Mouse (Mus musculus): ENCODE measurements around the gene Selenop. TPM values are rescaled to one million over a fixed set of nuclear protein-coding genes. Genes with fewer than 3 reads are reported as not detected.
"Not testable (repeated sequence)": the region's sequence is repeated elsewhere in the genome, so short reads cannot be mapped to it uniquely, and the experiment has no call there.

The Selenop gene
- polyA plus RNA-seq (2012; rRNA removed): 193 and 199 TPM in 2 replicates

GRCm38 (mm10) chr15:3268247-3268646, at the start of gene Selenop:
TSS of gene Selenop (plus strand) at chr15:3268547.
- TF ChIP-seq POLR2A (IDR thresholded peaks at IDR 0.05; ENCODE audit: control insufficient read depth, extremely low read depth, insufficient read depth, low read length, poor library complexity): no peak
- no peak for DNase-seq
- no peaks in the 10 kb centered on the region for H3K36me3 ChIP-seq (ENCODE audit: control insufficient read depth, insufficient read depth, low read length)
- no peak within 1 kb of the TSS for H3K27ac ChIP-seq (ENCODE audit: control insufficient read depth, insufficient read depth, low read length)
- H3K4me3 ChIP-seq (ENCODE audit: control insufficient read depth, insufficient read depth, low read length): no peak within 1 kb of the TSS
- H3K4me1 ChIP-seq (replicated peaks; ENCODE audit: control insufficient read depth, insufficient read depth, low read length): peaks cover 23% of the 10 kb centered on the region
- WGBS: 96% methylated on average over 6 of the region's 6 CpGs
- no peaks in the 10 kb centered on the region for H3K27me3 ChIP-seq (ENCODE audit: control insufficient read depth, insufficient read depth, low read length)

GRCm38 (mm10) chr15:3218668-3219067, 49.7 kb upstream of the Selenop start:
- not testable (repeated sequence) for H3K36me3 ChIP-seq (ENCODE audit: control insufficient read depth, insufficient read depth, low read length); H3K27ac ChIP-seq (ENCODE audit: control insufficient read depth, insufficient read depth, low read length); H3K27me3 ChIP-seq (ENCODE audit: control insufficient read depth, insufficient read depth, low read length); H3K4me1 ChIP-seq (replicated peaks; ENCODE audit: control insufficient read depth, insufficient read depth, low read length); H3K4me3 ChIP-seq (ENCODE audit: control insufficient read depth, insufficient read depth, low read length); DNase-seq
- WGBS: 63% methylated on average over 4 of the region's 4 CpGs

DNA sequence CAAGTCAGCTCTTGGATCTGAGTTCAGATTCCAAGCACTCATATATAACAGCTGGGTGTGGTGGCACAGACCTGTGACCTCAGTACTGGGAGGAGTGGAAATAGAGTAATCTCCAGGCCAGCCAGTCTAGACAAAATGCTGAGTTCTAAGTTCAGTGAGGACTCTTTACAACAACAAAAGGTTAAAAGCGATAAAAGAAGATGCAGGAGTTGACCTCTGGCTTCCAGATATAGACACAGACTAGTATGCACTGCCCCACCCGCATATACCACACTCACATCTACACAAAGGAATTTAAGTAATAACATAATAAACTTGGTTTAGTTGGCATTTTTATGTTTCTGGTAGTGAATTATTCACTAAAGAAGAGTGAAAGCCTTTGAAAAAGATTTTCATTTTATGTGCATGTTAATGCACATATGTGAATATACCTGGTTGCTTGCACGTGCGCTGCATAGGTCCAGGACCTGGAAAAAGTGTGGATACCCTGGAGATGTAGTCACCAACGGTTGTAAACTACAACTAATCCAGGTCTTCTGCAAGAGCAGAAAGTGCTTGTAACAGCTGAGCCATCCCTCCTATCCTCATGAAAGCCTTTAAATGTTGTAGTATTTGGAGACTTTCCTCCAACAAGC, 45.4 kb upstream of the Selenop start:
- no peak for TF ChIP-seq CTCF (IDR thresholded peaks at IDR 0.05; ENCODE audit: borderline replicate concordance, control insufficient read depth, extremely low read depth, insufficient read depth, low read length, poor library complexity)
- TF ChIP-seq POLR2A (IDR thresholded peaks at IDR 0.05; ENCODE audit: control insufficient read depth, extremely low read depth, insufficient read depth, low read length, poor library complexity): no peak
- Histone ChIP-seq H3K4me3 (ENCODE audit: control insufficient read depth, insufficient read depth, low read length) (no peak overlapping the region), H3K27me3 (ENCODE audit: control insufficient read depth, insufficient read depth, low read length) (no peaks in the 10 kb centered on the region), H3K4me1 (replicated peaks; ENCODE audit: control insufficient read depth, insufficient read depth, low read length) (no peaks in the 10 kb centered on the region), H3K36me3 (ENCODE audit: control insufficient read depth, insufficient read depth, low read length) (no peaks in the 10 kb centered on the region), H3K27ac (ENCODE audit: control insufficient read depth, insufficient read depth, low read length) (no peak overlapping the region)
- no peak for DNase-seq
- WGBS: 97% methylated on average over 5 of the region's 5 CpGs

DNA sequence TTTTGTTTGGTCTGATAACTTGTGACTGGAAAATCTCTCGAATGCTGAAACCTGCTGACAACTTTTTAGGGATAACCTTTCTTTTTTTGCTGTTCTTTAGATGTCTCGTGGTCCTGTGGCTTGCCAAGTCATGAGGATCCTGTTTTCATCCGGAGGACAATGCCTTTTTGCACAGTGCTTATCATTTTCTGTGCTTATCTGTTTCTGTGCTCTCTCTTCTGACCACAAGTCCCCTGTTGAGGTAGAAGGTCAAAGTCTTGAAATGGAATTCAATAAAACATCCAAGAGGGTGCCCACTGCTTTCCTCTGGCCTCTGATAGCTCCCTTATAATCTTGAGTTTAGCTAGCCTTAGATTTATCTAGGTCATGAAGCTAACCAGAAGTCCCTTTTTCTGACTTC, 41.8 kb upstream of the Selenop start:
- H3K4me3 ChIP-seq (ENCODE audit: control insufficient read depth, insufficient read depth, low read length): no peak overlapping the region
- no peaks in the 10 kb centered on the region for H3K36me3 ChIP-seq (ENCODE audit: control insufficient read depth, insufficient read depth, low read length)
- DNase-seq: no peak
- no peak overlapping the region for H3K27ac ChIP-seq (ENCODE audit: control insufficient read depth, insufficient read depth, low read length)
- no peaks in the 10 kb centered on the region; the same call in 1 of the 2 replicates for H3K4me1 ChIP-seq (replicated peaks; ENCODE audit: control insufficient read depth, insufficient read depth, low read length)
- no peak for TF ChIP-seq CTCF (IDR thresholded peaks at IDR 0.05; ENCODE audit: borderline replicate concordance, control insufficient read depth, extremely low read depth, insufficient read depth, low read length, poor library complexity)
- TF ChIP-seq POLR2A (IDR thresholded peaks at IDR 0.05; ENCODE audit: control insufficient read depth, extremely low read depth, insufficient read depth, low read length, poor library complexity): no peak
- 57% methylated on average over 3 of the region's 3 CpGs for WGBS
- H3K27me3 ChIP-seq (ENCODE audit: control insufficient read depth, insufficient read depth, low read length): no peaks in the 10 kb centered on the region

DNA sequence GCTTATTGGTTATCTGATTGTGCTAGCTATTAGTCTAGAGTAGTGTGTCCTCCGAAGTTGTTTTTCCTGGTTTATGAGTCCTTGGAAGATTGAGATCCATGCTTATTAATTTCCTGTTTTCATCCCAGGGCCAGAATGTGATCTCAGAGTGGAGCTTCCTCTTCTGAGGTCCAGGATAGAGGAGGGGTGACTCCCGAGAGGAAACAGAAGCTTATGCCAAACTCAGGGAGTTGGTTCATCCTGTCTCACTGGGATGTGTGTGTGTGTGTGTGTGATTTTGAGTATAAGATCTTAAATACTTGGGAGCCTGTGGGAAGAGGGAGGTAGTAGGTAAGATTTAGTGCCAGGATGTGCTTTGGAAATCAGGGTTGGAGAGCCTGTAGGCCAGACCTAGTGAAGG, 40.2 kb upstream of the Selenop start:
- Histone ChIP-seq H3K36me3 (ENCODE audit: control insufficient read depth, insufficient read depth, low read length) (no peaks in the 10 kb centered on the region), H3K4me1 (replicated peaks; ENCODE audit: control insufficient read depth, insufficient read depth, low read length) (no peaks in the 10 kb centered on the region; the same call in 1 of the 2 replicates), H3K27ac (ENCODE audit: control insufficient read depth, insufficient read depth, low read length) (no peak overlapping the region), H3K4me3 (ENCODE audit: control insufficient read depth, insufficient read depth, low read length) (no peak overlapping the region), H3K27me3 (ENCODE audit: control insufficient read depth, insufficient read depth, low read length) (no peaks in the 10 kb centered on the region)
- no peak for TF ChIP-seq POLR2A (IDR thresholded peaks at IDR 0.05; ENCODE audit: control insufficient read depth, extremely low read depth, insufficient read depth, low read length, poor library complexity)
- no peak for TF ChIP-seq CTCF (IDR thresholded peaks at IDR 0.05; ENCODE audit: borderline replicate concordance, control insufficient read depth, extremely low read depth, insufficient read depth, low read length, poor library complexity)
- 83% methylated on average over 2 of the region's 2 CpGs for WGBS
- no peak for DNase-seq

- Histone ChIP-seq H3K27ac (ENCODE audit: control insufficient read depth, insufficient read depth, low read length) (no peak overlapping the region), H3K4me3 (ENCODE audit: control insufficient read depth, insufficient read depth, low read length) (no peak overlapping the region), H3K36me3 (ENCODE audit: control insufficient read depth, insufficient read depth, low read length) (no peaks in the 10 kb centered on the region), H3K27me3 (ENCODE audit: control insufficient read depth, insufficient read depth, low read length) (no peaks in the 10 kb centered on the region), H3K4me1 (replicated peaks; ENCODE audit: control insufficient read depth, insufficient read depth, low read length) (peaks cover 5% of the 10 kb centered on the region)
- 98% methylated on average over 6 of the region's 6 CpGs for WGBS
- TF ChIP-seq POLR2A (IDR thresholded peaks at IDR 0.05; ENCODE audit: control insufficient read depth, extremely low read depth, insufficient read depth, low read length, poor library complexity) (no peak), CTCF (IDR thresholded peaks at IDR 0.05; ENCODE audit: borderline replicate concordance, control insufficient read depth, extremely low read depth, insufficient read depth, low read length, poor library complexity) (no peak)
- no peak for DNase-seq
Observed at GRCm38 (mm10) chr15:3228990-3229389, 39.4 kb upstream of the Selenop start.

DNA sequence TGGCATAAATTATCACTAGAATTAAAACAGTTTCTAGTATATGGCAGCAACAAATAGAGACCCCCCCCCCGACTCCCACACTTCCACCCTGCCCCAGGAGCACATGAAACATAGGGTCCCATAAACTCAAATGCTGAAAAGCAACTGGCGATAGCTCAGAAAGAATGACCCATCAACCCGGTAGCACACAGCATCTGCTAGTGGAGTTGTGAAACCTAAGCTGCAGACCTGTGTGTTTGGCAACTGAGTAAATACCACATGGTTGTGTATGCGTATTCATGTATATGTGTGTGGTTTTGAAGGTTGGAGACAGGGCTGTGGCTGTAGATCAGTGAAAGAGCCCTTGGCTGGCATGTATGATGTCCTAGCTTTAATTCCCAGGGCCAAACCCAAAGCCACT, 37.3 kb upstream of the Selenop start:
- Histone ChIP-seq H3K36me3 (ENCODE audit: control insufficient read depth, insufficient read depth, low read length) (no peaks in the 10 kb centered on the region), H3K4me1 (replicated peaks; ENCODE audit: control insufficient read depth, insufficient read depth, low read length) (peaks cover 8% of the 10 kb centered on the region), H3K27ac (ENCODE audit: control insufficient read depth, insufficient read depth, low read length) (no peak overlapping the region), H3K27me3 (ENCODE audit: control insufficient read depth, insufficient read depth, low read length) (no peaks in the 10 kb centered on the region), H3K4me3 (ENCODE audit: control insufficient read depth, insufficient read depth, low read length) (no peak overlapping the region)
- 92% methylated on average over 4 of the region's 4 CpGs for WGBS
- no peak for TF ChIP-seq POLR2A (IDR thresholded peaks at IDR 0.05; ENCODE audit: control insufficient read depth, extremely low read depth, insufficient read depth, low read length, poor library complexity)
- TF ChIP-seq CTCF (IDR thresholded peaks at IDR 0.05; ENCODE audit: borderline replicate concordance, control insufficient read depth, extremely low read depth, insufficient read depth, low read length, poor library complexity): no peak
- DNase-seq: no peak
